Mouse (Mus musculus) spleen, adult 2 months (tissue): ENCODE data around the gene Hyou1.

ENCODE experiments used
- CTCF ChIP-seq: fragments of 200-500 bp; IDR thresholded peaks from 2 replicates; pipeline ENCODE4 v1.5.1; 2011; ENCODE audit warnings: mild to moderate bottlenecking, inconsistent platforms; ENCODE audit not compliant: insufficient read depth, insufficient read length, insufficient replicate concordance; ENCODE audit errors: extremely low read depth
- POLR2A ChIP-seq: fragments of 200-500 bp; IDR thresholded peaks from 2 replicates; pipeline ENCODE4 v1.6.1; 2011; ENCODE audit warnings: low read depth, low read length, inconsistent platforms

DNA sequence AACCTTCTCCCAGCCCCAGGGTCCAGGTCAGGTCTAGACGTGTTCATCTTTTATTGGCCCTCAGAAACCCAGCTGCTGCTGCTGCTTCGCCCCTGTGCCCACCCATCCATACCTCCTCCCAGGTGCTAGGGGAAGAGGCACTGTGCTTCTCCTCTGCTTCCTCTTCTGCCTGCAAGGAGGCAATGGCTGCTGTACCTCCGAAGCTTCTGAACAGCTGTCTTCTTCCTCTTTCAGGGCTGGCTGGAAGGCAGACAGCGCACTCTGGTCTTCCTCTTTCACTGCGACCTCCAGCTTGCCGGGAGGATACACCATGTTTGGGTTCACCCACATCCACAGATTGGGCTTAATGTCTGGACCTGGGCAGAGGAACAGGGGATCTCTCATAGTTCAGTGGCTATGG lies 56.5 kb downstream of the Hyou1 start:
- no peak for TF ChIP-seq POLR2A
- TF ChIP-seq CTCF, result no peak
